Mouse (Mus musculus) A20 (cell line): ENCODE measurements around the gene Gm12184.
"Not testable (repeated sequence)": the region's sequence is repeated elsewhere in the genome, so short reads cannot be mapped to it uniquely, and the experiment has no call there.

ENCODE experiments used
- DNase-seq: peaks from one replicate; pipeline ENCODE4 v3.0.0-alpha.2; 2011; ENCODE audit warnings: low read depth, low spot score

Gm12184 gene

DNA sequence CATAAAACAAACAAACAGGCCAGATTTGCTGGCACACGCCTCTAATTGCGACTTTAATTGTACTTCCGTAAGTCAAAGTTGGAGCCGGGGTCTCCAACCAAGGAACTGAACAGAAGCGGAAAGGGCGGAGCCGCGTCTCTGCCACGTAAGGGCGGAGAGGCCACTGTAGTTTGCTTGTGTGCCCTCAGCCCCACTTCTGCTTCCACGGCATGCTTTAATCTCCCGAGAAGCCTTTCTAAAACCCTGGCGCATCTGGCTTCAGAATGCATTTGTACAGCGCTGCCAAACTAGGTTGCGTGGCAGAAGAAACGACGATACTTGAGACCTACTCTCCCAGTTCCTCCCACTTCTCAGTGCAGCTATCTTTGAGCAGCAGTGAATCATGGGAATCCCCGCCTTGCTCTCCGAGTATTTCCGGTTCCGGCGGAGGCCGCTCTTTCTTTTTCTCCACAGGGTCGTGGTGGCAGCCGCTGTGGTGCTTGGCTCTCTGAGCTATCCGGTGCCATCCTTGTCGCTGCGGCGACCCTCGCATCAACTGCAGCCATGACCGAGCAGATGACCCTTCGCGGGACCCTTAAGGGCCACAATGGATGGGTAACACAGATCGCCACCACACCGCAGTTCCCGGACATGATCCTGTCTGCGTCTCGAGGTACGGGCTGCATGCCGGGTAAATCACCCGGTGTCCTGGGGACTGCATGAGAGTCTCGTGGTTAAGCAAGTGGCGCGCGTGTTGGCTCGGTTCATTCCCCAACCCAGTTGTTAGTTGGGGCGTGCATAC, 26.3 kb downstream of the Gm12184 start, which contains the start of gene Rack1:
Gene Rack1, plus strand, starts transcription at position 412 of the 781 bp plus-strand sequence.
- peak; percentile 97 for DNase-seq

- no peak for DNase-seq
Observed at GRCm38 (mm10) chr11:48798984-48799920, 27.2 kb downstream of the Gm12184 start.

DNA sequence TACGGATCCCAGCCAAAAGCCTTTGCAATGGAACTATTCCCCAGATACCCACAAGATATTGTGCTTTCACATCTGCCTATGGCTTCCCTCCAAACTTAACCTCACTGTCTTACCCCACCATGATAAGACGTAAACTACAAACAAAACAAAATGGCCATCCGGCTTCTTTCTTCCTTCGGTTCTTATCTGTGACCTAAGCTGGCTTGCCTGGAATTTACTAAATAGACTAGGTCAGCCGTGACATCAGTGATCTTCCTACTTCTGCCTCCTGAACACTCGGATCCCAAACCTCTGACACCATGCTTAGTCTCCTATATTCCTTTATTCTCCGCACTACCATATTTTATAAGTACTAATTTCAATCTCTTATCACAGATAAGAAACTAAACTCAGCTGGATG, 28.1 kb downstream of the Gm12184 start:
- DNase-seq: no peak

GRCm38 (mm10) chr11:48797287-48797686, 29.2 kb downstream of the Gm12184 start:
- DNase-seq: no peak

GRCm38 (mm10) chr11:48796290-48796689, 30.2 kb downstream of the Gm12184 start:
- no peak for DNase-seq

DNA sequence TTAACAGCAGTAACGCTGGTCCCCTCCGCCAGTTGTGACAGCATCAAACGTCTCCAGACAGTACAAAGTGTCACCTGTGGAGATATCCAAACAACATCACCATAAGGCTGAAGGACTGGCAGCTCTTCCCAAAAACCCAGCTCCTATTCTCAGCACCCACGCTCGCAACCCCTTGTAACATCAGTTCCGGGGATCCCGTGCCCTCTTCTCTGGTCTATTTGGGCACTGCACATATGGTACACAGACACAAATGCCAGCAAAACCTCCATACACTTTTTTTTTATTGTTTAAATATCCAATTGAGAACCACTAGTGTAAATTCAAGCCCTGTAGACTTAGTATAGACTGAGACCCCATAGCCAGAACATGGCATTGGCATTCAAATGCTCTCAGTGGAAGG, 31.2 kb downstream of the Gm12184 start:
- no peak for DNase-seq

GRCm38 (mm10) chr11:48793184-48793583, 33.3 kb downstream of the Gm12184 start:
- DNase-seq: no peak

DNA sequence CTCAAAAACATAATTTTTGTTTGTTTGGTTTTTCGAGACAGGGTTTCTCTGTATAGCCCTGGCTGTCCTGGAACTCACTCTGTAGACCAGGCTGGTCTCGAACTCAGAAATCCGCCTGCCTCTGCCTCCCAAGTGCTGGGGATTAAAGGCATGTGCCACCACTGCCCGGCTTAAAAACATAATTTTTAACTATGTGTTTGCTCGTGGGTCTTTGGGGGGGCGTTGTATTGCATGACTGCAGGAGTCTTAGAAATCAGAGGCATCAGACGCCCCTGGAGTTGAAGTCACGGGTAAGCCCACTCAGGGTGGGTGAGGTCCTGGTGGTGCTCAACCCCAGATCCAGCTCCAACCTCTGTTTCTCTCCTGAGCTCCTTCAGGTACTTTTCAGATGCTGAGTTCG, 34.6 kb downstream of the Gm12184 start:
- DNase-seq: not testable (repeated sequence)

DNA sequence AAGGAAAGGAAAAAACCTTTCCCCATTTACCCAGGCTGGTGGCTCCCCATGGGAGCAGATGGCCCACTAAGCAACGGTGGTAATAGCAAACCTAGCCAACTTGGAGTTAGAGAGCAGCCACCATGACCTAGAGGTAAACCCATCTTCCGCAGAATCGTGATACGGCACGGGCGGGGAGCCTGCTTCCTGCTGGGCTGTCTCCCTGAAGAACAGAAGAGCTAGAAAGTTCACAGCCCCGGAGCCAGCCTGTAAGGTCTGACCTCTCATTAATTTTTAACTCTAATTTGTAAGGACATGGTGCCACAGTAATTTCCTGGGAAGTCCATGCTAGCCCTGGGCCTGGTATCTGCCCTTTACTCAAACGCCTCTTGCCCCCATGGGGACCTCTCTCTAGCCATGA, 35.5 kb downstream of the Gm12184 start:
- DNase-seq: no peak

- DNase-seq: peak; percentile 86
Observed at GRCm38 (mm10) chr11:48789973-48790823, 36.3 kb downstream of the Gm12184 start.

DNA sequence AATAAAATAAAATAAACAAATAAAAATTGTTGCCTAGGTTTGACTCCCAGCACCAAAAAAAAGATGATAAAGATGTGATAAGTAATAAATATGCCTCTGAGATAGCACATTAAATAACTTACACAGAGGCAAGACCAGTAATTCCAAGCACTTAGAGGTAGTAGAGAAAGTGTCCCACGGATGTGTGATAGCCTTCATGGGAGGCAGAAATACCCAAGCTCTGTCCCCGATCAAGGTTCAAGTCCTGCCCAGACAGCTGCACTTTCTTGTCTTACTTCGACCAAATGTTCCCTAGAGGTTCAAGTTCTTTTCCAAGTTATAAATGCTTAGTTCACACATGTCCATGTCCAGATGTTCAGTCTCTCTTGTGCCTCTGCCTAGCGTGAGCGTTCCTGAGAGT, 37.2 kb downstream of the Gm12184 start:
- DNase-seq: no peak

- peak; percentile 91 for DNase-seq
Observed at GRCm38 (mm10) chr11:48788311-48789089, 38.0 kb downstream of the Gm12184 start.

GRCm38 (mm10) chr11:48787455-48788211, 38.8 kb downstream of the Gm12184 start:
- peak; percentile 94 for DNase-seq

GRCm38 (mm10) chr11:48782243-48782642, 44.2 kb downstream of the Gm12184 start:
- no peak for DNase-seq

- DNase-seq: peak; percentile 67
Observed at GRCm38 (mm10) chr11:48779450-48779849, 47.0 kb downstream of the Gm12184 start.

GRCm38 (mm10) chr11:48777303-48777702, 49.2 kb downstream of the Gm12184 start:
- DNase-seq: no peak

GRCm38 (mm10) chr11:48776664-48777063, 49.8 kb downstream of the Gm12184 start:
- peak; percentile 67 for DNase-seq

DNA sequence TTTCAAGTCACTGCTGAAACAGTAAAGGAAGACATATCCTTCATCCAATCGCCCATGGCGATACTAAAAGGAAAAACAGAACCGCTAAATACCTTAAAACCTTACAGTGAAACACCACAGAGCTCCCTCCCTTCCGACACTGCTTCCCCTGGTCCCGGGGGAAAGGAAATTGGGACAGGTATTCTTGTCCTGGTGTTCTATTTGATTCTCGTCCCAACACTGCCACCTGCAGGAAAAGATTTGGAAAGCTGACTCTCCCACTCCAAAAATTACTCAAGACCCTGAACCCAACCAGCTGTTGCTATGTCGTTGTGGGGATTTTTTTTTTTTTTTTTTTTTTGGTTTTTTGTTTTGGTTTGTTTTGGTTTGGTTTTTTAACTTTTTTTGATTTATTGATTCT, 51.0 kb downstream of the Gm12184 start:
- DNase-seq: peak; percentile 53
